Mouse (Mus musculus) ES-E14 (cell line): ENCODE data around the gene Ccl27a. TPM values are rescaled to one million over a fixed set of nuclear protein-coding genes. Genes with fewer than 3 reads are reported as not detected.

Experiments
- DNase-seq: peaks from one replicate; pipeline ENCODE4 v3.0.0-alpha.2; 2013; ENCODE audit warnings: low read depth, low spot score
- H3K27ac ChIP-seq: 2 replicates; pipeline ENCODE4 v1.5.1; 2012; ENCODE audit warnings: low read depth, mild to moderate bottlenecking, low read length, moderate library complexity, mixed read lengths; ENCODE audit not compliant: poor library complexity, insufficient read depth, severe bottlenecking
- H3K36me3 ChIP-seq: 2 replicates; pipeline ENCODE4 v1.6.1; 2012; ENCODE audit warnings: mild to moderate bottlenecking, low read length, moderate library complexity, mixed read lengths; ENCODE audit not compliant: control insufficient read depth, poor library complexity, insufficient read depth, severe bottlenecking
- H3K4me1 ChIP-seq, 2 experiments: fragments of 150-350 bp in 1 of 2; sonication (generic) in 1 of 2; 2 replicates each; pipeline ENCODE4 v1.6.1; 2012; ENCODE audit warnings: low read length in 2 of 2, mild to moderate bottlenecking in 1 of 2, mixed read lengths in 1 of 2; ENCODE audit not compliant: control insufficient read depth in 2 of 2, insufficient read depth in 2 of 2, poor library complexity in 1 of 2
- H3K4me3 ChIP-seq, 2 experiments: fragments of 150-350 bp in 1 of 2; sonication (generic) in 1 of 2; 2 replicates each; pipeline ENCODE4 v1.5.1; 2012; ENCODE audit warnings: low read length in 2 of 2, low read depth in 1 of 2, mild to moderate bottlenecking in 1 of 2, mixed read lengths in 1 of 2; ENCODE audit not compliant: insufficient read depth in 1 of 2, poor library complexity in 1 of 2, severe bottlenecking in 1 of 2
- H3K9ac ChIP-seq: 2 replicates; pipeline ENCODE4 v1.6.1; 2012; ENCODE audit warnings: low read depth, mild to moderate bottlenecking, low read length, mixed read lengths; ENCODE audit not compliant: poor library complexity, insufficient read depth, severe bottlenecking
- H3K9me3 ChIP-seq: fragments of 150-350 bp; sonication (generic); 2 replicates; pipeline ENCODE4 v1.6.1; 2012; ENCODE audit warnings: low read depth, mild to moderate bottlenecking, low read length; ENCODE audit not compliant: control insufficient read depth, insufficient read depth
- CHD2 ChIP-seq: IDR thresholded peaks from 2 replicates; pipeline ENCODE4 v1.6.1; 2014; ENCODE audit warnings: mild to moderate bottlenecking, low read depth, low read length, inconsistent platforms
- HCFC1 ChIP-seq: IDR thresholded peaks from 2 replicates; pipeline ENCODE4 v1.6.1; 2012; ENCODE audit warnings: low read length, inconsistent platforms, borderline replicate concordance; ENCODE audit not compliant: insufficient read depth
- MAFK ChIP-seq: IDR thresholded peaks from 2 replicates; pipeline ENCODE4 v1.6.1; 2014; ENCODE audit warnings: mild to moderate bottlenecking, low read depth, low read length, inconsistent platforms; ENCODE audit not compliant: insufficient read depth
- ZC3H11A ChIP-seq: IDR thresholded peaks from 2 replicates; pipeline ENCODE4 v1.6.1; 2012; ENCODE audit warnings: low read depth, mild to moderate bottlenecking, inconsistent platforms, low read length, borderline replicate concordance
- ZNF384 ChIP-seq: IDR thresholded peaks from 2 replicates; pipeline ENCODE4 v1.6.1; 2012; ENCODE audit warnings: low read depth, low read length, inconsistent platforms
- in situ Hi-C, 2 experiments: fragments of 600-800 bp; cut with MboI; formaldehyde crosslinking; loops; one replicate each; pipeline ENCODE4 v1.15.1; 2025; ENCODE audit warnings: low sequenced_read_pairs in 2 of 2, inconsistent platforms in 1 of 2; ENCODE audit not compliant: unreplicated experiment in 2 of 2
- total RNA-seq: library from RNA; depleted of rRNA; stranded (reverse); fragments of 300-350 nt; gene quantifications from 2 replicates; pipeline ENCODE4 v1.2.3, GENCODE M21; 2012

The Ccl27a gene
- total RNA-seq, 1 experiment = 11.4 TPM

DNA sequence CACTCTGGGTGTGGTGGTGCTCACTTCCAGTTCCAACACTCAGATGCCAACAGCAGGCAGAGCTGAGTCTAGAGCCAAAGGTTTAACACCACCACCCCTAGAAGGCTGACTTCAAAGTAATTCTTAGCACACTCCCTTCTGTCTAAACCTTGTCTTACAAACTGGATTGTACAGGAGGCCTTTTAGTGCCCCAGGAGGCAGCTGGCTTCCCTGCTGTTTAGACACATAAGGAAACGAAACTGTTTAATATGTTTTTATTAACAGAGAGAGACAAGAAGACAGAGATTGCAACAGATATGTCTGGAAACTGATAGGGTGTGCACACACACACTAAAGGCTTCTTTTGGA, 35.8 kb downstream of the Ccl27a start:
- Histone ChIP-seq H3K9ac (no peak overlapping the region), H3K36me3 (peaks cover 10% of the 10 kb centered on the region), H3K4me1 (peaks cover 0 to 10% of the 10 kb centered on the region in 2 experiments; a peak in 2 of 4 replicates), H3K9me3 (no peaks in the 10 kb centered on the region), H3K27ac (no peak overlapping the region), H3K4me3 (no peak overlapping the region)
- no peak for DNase-seq
- in situ Hi-C loops = no loop called here
- TF ChIP-seq ZC3H11A = no peak

- TF ChIP-seq CHD2 (no peak), MAFK (no peak), ZNF384 (no peak), HCFC1 (no peak), ZC3H11A (peak; percentile 48; the same call in 1 of the 2 replicates)
- Histone ChIP-seq H3K9ac (no peak overlapping the region), H3K4me1 (peaks cover 0 to 10% of the 10 kb centered on the region in 2 experiments; a peak in 2 of 4 replicates), H3K36me3 (peaks cover 10% of the 10 kb centered on the region), H3K27ac (no peak overlapping the region), H3K4me3 (no peak overlapping the region), H3K9me3 (no peaks in the 10 kb centered on the region)
- in situ Hi-C loops = no loop called here
- DNase-seq = no peak
These were observed 36.3 kb downstream of the Ccl27a start for GRCm38 (mm10) chr4:41737602-41738255.

- Histone ChIP-seq H3K4me3 (peak within 1 kb of the TSS; percentile 50 to 66), H3K27ac (no peak within 1 kb of the TSS), H3K36me3 (no peaks in the 10 kb centered on the region), H3K9me3 (no peaks in the 10 kb centered on the region), H3K4me1 (peaks cover 2 to 5% of the 10 kb centered on the region in 2 experiments; a peak in 2 of 4 replicates), H3K9ac (peak within 1 kb of the TSS; percentile 39)
- DNase-seq = no peak
- in situ Hi-C loops = no loop called here
- TF ChIP-seq ZNF384 (no peak), ZC3H11A (no peak), CHD2 (no peak), HCFC1 (no peak), MAFK (no peak)
These were observed 42.8 kb downstream of the Ccl27a start, which contains the start of gene Arid3c for GRCm38 (mm10) chr4:41731052-41731765. Gene Arid3c, minus strand, starts transcription at chr4:41731142.

GRCm38 (mm10) chr4:41726826-41727621, 47.0 kb downstream of the Ccl27a start:
- no peak for TF ChIP-seq HCFC1
- no peak for TF ChIP-seq MAFK
- TF ChIP-seq ZC3H11A = no peak
- TF ChIP-seq CHD2 = no peak
- no peak for TF ChIP-seq ZNF384
- no peak overlapping the region for H3K4me3 ChIP-seq
- no peak overlapping the region for H3K27ac ChIP-seq
- in situ Hi-C loops = no loop called here
- H3K4me1 ChIP-seq = peaks cover 6 to 7% of the 10 kb centered on the region in 2 experiments; a peak in 2 of 4 replicates
- H3K36me3 ChIP-seq = no peaks in the 10 kb centered on the region
- DNase-seq = no peak
- H3K9me3 ChIP-seq = no peaks in the 10 kb centered on the region
- H3K9ac ChIP-seq = no peak overlapping the region
